Mouse (Mus musculus) c-Kit-positive CD71-positive TER-119-negative erythroid progenitor cells, embryonic 14.5 days (primary cell): ENCODE data around the gene Thap2.

Experiments used
- DNase-seq: peaks from one replicate; pipeline ENCODE4 v3.0.0-alpha.2; 2013; ENCODE audit warnings: low read depth

Thap2 gene

GRCm38 (mm10) chr10:115354553-115354952 lies 29.7 kb downstream of the Thap2 start:
- no peak for DNase-seq

- DNase-seq: no peak
Measured at GRCm38 (mm10) chr10:115350810-115351397, 33.3 kb downstream of the Thap2 start.

GRCm38 (mm10) chr10:115349509-115349908 lies 34.7 kb downstream of the Thap2 start:
- DNase-seq: no peak

- no peak for DNase-seq
Measured at GRCm38 (mm10) chr10:115349029-115349428, 35.2 kb downstream of the Thap2 start.

- no peak for DNase-seq
Measured at GRCm38 (mm10) chr10:115348131-115348530, 36.1 kb downstream of the Thap2 start.

- no peak for DNase-seq
Measured at GRCm38 (mm10) chr10:115346444-115346843, 37.8 kb downstream of the Thap2 start.

GRCm38 (mm10) chr10:115342771-115343425 lies 41.3 kb downstream of the Thap2 start:
- DNase-seq: no peak

GRCm38 (mm10) chr10:115339820-115340328 lies 44.4 kb downstream of the Thap2 start:
- no peak for DNase-seq

GRCm38 (mm10) chr10:115336901-115337300 lies 47.3 kb downstream of the Thap2 start:
- DNase-seq: no peak

- no peak for DNase-seq
Measured at GRCm38 (mm10) chr10:115333528-115333927, 50.7 kb downstream of the Thap2 start.

- no peak for DNase-seq
Measured at GRCm38 (mm10) chr10:115332997-115333396, 51.2 kb downstream of the Thap2 start.

GRCm38 (mm10) chr10:115332420-115332952 lies 51.8 kb downstream of the Thap2 start:
- DNase-seq: no peak

GRCm38 (mm10) chr10:115329010-115329530 lies 55.2 kb downstream of the Thap2 start:
- no peak for DNase-seq

GRCm38 (mm10) chr10:115328514-115328913 lies 55.7 kb downstream of the Thap2 start:
- DNase-seq: no peak

- DNase-seq: peak; percentile 60
Measured at GRCm38 (mm10) chr10:115323295-115323694, 60.9 kb downstream of the Thap2 start.

- no peak for DNase-seq
Measured at GRCm38 (mm10) chr10:115321317-115322035, 62.8 kb downstream of the Thap2 start.
